Mouse (Mus musculus) myocyte (in vitro differentiated cells): ENCODE data around the gene Sema6d. TPM values are rescaled to one million over a fixed set of nuclear protein-coding genes. Genes with fewer than 3 reads are reported as not detected.
A peak's percentile ranks its signal among the peaks of the same experiment; 100 is the strongest.

Experiments used
- H3K27me3 ChIP-seq: one replicate; pipeline ENCODE4 v1.6.1; 2011; ENCODE audit not compliant: control insufficient read depth, insufficient read depth, insufficient read length
- H3K36me3 ChIP-seq: one replicate; pipeline ENCODE4 v1.6.1; 2011; ENCODE audit not compliant: control insufficient read depth, insufficient read depth
- H3K4me2 ChIP-seq: one replicate; pipeline ENCODE4 v1.6.1; 2011; ENCODE audit warnings: low read depth, control low read depth
- H3K4me3 ChIP-seq: one replicate; pipeline ENCODE4 v1.5.1; 2011; ENCODE audit warnings: mild to moderate bottlenecking, control low read depth, moderate library complexity
- H3K79me2 ChIP-seq: one replicate; pipeline ENCODE4 v1.6.1; 2011; ENCODE audit not compliant: control insufficient read depth, insufficient read depth
- H3ac ChIP-seq: one replicate; pipeline ENCODE4 v1.6.1; 2011; ENCODE audit not compliant: control insufficient read depth, insufficient read length
- CEBPB ChIP-seq: IDR thresholded peaks from 2 replicates; pipeline ENCODE4 v1.6.1; 2011; ENCODE audit warnings: mild to moderate bottlenecking, moderate library complexity; ENCODE audit not compliant: poor library complexity, insufficient read depth, severe bottlenecking
- E2F4 ChIP-seq: IDR thresholded peaks from one replicate; pipeline ENCODE4 v1.6.1; 2011; ENCODE audit warnings: mild to moderate bottlenecking, control low read depth, moderate library complexity; ENCODE audit not compliant: insufficient read depth
- MAX ChIP-seq: IDR thresholded peaks from one replicate; pipeline ENCODE4 v1.6.1; 2011; ENCODE audit warnings: low read depth, mild to moderate bottlenecking, control low read depth
- MYOD1 ChIP-seq, 3 experiments: IDR thresholded peaks; one replicate each; pipeline ENCODE4 v1.6.1; 2011; ENCODE audit warnings: control low read depth in 2 of 3, low read depth in 2 of 3, mild to moderate bottlenecking in 2 of 3, moderate library complexity in 1 of 3; ENCODE audit not compliant: insufficient read length in 2 of 3, control insufficient read depth in 1 of 3
- MYOG ChIP-seq, 3 experiments: IDR thresholded peaks; one replicate each; pipeline ENCODE4 v1.6.1; 2011; ENCODE audit warnings: control low read depth in 2 of 3, low read depth in 2 of 3, mild to moderate bottlenecking in 2 of 3; ENCODE audit not compliant: insufficient read length in 2 of 3, control insufficient read depth in 1 of 3, insufficient read depth in 1 of 3
- POLR2A ChIP-seq: IDR thresholded peaks from one replicate; pipeline ENCODE4 v1.6.1; 2011; ENCODE audit warnings: low read depth, mild to moderate bottlenecking, control low read depth, moderate library complexity; ENCODE audit not compliant: insufficient read length
- POLR2AphosphoS2 ChIP-seq: IDR thresholded peaks from one replicate; pipeline ENCODE4 v1.6.1; 2011; ENCODE audit warnings: low read depth, control low read depth; ENCODE audit not compliant: insufficient read length
- REST ChIP-seq: IDR thresholded peaks from one replicate; pipeline ENCODE4 v1.6.1; 2011; ENCODE audit warnings: mild to moderate bottlenecking, control low read depth, moderate library complexity; ENCODE audit not compliant: insufficient read depth, insufficient read length
- SRF ChIP-seq: IDR thresholded peaks from one replicate; pipeline ENCODE4 v1.6.1; 2011; ENCODE audit warnings: low read depth; ENCODE audit not compliant: control insufficient read depth, insufficient read length
- TCF12 ChIP-seq: IDR thresholded peaks from one replicate; pipeline ENCODE4 v1.6.1; 2011; ENCODE audit warnings: mild to moderate bottlenecking, control low read depth; ENCODE audit not compliant: poor library complexity, insufficient read depth, severe bottlenecking
- TCF3 ChIP-seq: IDR thresholded peaks from one replicate; pipeline ENCODE4 v1.6.1; 2011; ENCODE audit warnings: low read depth, control low read depth; ENCODE audit not compliant: insufficient read length
- USF1 ChIP-seq: IDR thresholded peaks from one replicate; pipeline ENCODE4 v1.6.1; 2011; ENCODE audit warnings: low read depth, mild to moderate bottlenecking, control low read depth, moderate library complexity
- polyA plus RNA-seq: library from polyadenylated mRNA; unstranded; fragments of >200 nt; fragmentation: generic; extraction: Trizol; gene quantifications from one replicate; pipeline ENCODE4 v1.2.1, GENCODE M21; 2012; ENCODE audit warnings: missing spikeins

Sema6d gene
- polyA plus RNA-seq, 1 experiment = 0.97 TPM

DNA sequence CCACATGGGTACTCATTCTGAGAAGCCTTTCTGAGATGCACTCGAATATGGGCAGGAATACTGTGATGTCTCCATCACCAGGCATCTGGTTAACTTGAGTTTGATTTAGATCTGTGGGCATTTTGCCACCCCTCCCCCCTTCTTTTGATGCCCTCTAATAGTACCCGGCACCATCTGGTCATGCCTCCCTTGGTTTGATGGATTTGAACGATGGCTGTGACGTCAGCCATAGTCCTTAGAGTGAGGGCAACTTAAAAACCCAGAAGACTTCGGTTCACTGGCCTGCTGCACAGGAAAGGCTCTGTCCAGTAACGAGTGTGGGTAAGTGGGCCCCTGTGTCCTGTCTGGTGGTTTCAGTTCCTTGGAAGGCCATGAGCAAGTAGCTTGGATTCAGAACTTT, 522.5 kb downstream of the Sema6d start:
- TF ChIP-seq MAX (no peak), POLR2AphosphoS2 (no peak), TCF12 (no peak), POLR2A (no peak), MYOD1 (IDR thresholded peaks at IDR 0.05; ENCODE audit: control insufficient read depth in 1 of 3, insufficient read length in 2 of 3, low read depth in 2 of 3) (no peak), MYOG (IDR thresholded peaks at IDR 0.05; ENCODE audit: control insufficient read depth in 1 of 3, insufficient read depth in 1 of 3, insufficient read length in 2 of 3, low read depth in 2 of 3) (no peak), TCF3 (no peak), SRF (no peak), USF1 (no peak), REST (no peak), E2F4 (no peak), CEBPB (no peak)
- Histone ChIP-seq H3K36me3 (no peaks in the 10 kb centered on the region), H3K4me2 (peak overlapping the region; percentile 92), H3K79me2 (no peaks in the 10 kb centered on the region), H3ac (no peak overlapping the region), H3K27me3 (no peaks in the 10 kb centered on the region), H3K4me3 (no peak overlapping the region)

DNA sequence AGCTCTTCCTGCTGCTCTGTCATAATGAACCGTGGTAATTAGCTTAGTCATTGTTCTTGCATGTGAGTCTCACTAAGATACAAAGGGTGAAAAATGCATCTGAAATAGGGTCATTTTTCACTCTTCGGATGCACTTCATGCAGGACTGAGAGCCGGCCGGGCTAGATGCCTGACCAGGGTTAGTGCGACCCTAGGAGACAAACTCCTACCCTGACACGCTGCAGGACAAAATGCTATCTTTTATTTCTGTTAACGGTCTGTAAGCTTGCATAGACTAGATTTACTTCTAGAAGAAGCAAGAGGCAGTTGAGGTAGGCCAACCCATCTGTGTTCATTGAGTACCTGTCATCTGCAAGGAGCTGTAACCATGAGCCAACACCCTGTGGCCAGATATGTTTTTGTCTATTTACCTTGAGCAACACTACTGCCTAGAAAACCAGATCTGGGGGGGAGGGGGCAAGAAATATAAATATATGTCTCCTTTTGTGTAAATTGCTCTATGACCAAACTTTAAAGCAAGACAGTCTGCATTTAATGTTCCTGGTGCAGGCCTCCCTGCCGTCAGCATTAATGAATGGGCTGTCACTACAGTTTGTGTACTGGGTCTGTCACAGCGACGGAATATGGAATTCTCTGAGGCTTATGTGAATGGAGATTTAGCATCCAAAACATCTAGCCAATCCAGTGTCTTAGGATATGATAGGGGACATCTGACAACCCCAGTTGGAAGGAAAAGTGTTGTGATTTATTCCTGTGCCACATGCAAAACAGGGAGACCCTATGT, 523.1 kb downstream of the Sema6d start:
- Histone ChIP-seq H3K79me2 (no peaks in the 10 kb centered on the region), H3K4me3 (no peak overlapping the region), H3K4me2 (peak overlapping the region; percentile 92), H3K27me3 (no peaks in the 10 kb centered on the region), H3ac (no peak overlapping the region), H3K36me3 (no peaks in the 10 kb centered on the region)
- TF ChIP-seq CEBPB = no peak
- no peak for TF ChIP-seq REST
- no peak for TF ChIP-seq POLR2A
- TF ChIP-seq SRF = no peak
- TF ChIP-seq E2F4 = no peak
- no peak for TF ChIP-seq MYOG (IDR thresholded peaks at IDR 0.05; ENCODE audit: control insufficient read depth in 1 of 3, insufficient read depth in 1 of 3, insufficient read length in 2 of 3, low read depth in 2 of 3)

DNA sequence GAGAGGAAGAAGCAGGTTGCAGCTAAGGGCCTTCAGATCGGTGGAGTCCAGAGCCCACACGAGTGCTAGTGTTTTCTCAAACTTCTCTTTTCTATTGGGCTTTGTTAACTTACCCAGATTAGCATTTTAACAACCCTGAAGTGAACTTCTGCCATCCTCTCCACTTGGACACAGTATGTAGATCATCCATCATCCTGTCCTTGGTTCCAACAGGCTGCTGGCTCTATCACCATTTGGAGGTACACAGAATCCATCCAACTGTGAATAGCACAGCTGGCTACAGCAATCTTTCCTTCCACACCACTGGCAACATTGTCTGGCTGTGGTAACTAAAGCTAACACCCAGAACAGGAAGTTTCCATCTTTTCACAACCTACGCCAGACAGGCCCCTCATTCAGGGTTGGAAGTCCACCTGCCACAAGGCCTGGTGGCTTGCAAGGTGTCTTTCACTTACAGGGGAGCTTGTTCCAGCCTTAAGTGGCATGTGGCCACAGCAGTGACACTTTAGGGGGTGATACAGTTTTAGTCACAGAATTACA, 524.0 kb downstream of the Sema6d start:
- Histone ChIP-seq H3K27me3 (no peaks in the 10 kb centered on the region), H3ac (no peak overlapping the region), H3K4me2 (no peak overlapping the region), H3K4me3 (no peak overlapping the region), H3K79me2 (no peaks in the 10 kb centered on the region), H3K36me3 (no peaks in the 10 kb centered on the region)
- TF ChIP-seq USF1 (no peak), SRF (no peak), MYOG (IDR thresholded peaks at IDR 0.05; ENCODE audit: control insufficient read depth in 1 of 3, insufficient read depth in 1 of 3, insufficient read length in 2 of 3, low read depth in 2 of 3) (no peak), TCF12 (no peak), REST (no peak), POLR2A (no peak), MAX (no peak), TCF3 (no peak), CEBPB (no peak), E2F4 (no peak), POLR2AphosphoS2 (no peak), MYOD1 (IDR thresholded peaks at IDR 0.05; ENCODE audit: control insufficient read depth in 1 of 3, insufficient read length in 2 of 3, low read depth in 2 of 3) (no peak)

DNA sequence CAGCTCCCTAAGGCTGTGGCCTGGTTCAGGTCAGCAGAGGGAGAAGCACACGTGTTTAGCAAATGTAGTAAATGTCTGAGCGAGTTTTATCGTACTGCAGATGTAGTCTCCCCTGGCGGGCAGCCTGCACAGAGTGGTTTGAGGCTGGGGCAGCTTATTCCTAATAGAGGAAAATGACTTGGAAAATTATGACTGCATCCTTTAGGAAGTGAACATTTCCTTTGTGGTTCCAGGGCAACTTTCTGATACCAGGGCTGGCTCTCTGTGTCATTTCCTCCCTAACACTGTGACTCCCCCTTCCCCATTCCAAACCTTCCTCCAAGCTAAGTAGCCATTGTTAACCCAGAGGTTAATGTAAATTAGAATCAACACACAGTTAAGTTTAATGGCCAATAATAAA, 527.0 kb downstream of the Sema6d start:
- no peaks in the 10 kb centered on the region for H3K79me2 ChIP-seq
- H3ac ChIP-seq = no peak overlapping the region
- no peak overlapping the region for H3K4me2 ChIP-seq
- TF ChIP-seq MYOD1 (IDR thresholded peaks at IDR 0.05; ENCODE audit: control insufficient read depth in 1 of 3, insufficient read length in 2 of 3, low read depth in 2 of 3) = no peak
- no peak for TF ChIP-seq POLR2A
- no peak for TF ChIP-seq MYOG (IDR thresholded peaks at IDR 0.05; ENCODE audit: control insufficient read depth in 1 of 3, insufficient read depth in 1 of 3, insufficient read length in 2 of 3, low read depth in 2 of 3)
- no peak for TF ChIP-seq SRF
- H3K4me3 ChIP-seq = no peak overlapping the region
- no peaks in the 10 kb centered on the region for H3K36me3 ChIP-seq
- H3K27me3 ChIP-seq = no peaks in the 10 kb centered on the region

DNA sequence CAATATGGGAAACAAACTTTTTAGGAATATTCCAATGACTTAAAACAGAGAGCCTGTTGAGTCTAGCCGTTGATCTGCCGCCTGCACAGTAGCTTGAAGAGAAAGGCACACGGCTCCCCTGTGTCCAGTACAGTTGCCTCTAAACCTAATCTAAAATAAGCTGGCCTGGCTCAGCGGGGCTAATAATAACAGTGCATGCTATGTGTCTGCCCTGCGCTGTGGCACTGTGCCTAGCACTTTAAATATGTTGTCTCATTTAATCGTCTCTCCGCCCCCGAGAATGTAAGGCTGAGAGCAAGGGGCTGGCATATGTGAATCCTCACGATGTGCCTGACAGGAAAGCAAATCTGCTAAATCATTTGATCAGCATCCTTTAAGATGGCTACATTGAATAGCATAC, 527.7 kb downstream of the Sema6d start:
- TF ChIP-seq MYOD1 (IDR thresholded peaks at IDR 0.05; ENCODE audit: control insufficient read depth in 1 of 3, insufficient read length in 2 of 3, low read depth in 2 of 3) (no peak), SRF (no peak), MYOG (IDR thresholded peaks at IDR 0.05; ENCODE audit: control insufficient read depth in 1 of 3, insufficient read depth in 1 of 3, insufficient read length in 2 of 3, low read depth in 2 of 3) (no peak), TCF12 (no peak), MAX (no peak), E2F4 (no peak), TCF3 (no peak), REST (no peak), POLR2AphosphoS2 (no peak), USF1 (no peak), POLR2A (no peak), CEBPB (no peak)
- no peaks in the 10 kb centered on the region for H3K79me2 ChIP-seq
- no peaks in the 10 kb centered on the region for H3K27me3 ChIP-seq
- no peak overlapping the region for H3K4me2 ChIP-seq
- H3K4me3 ChIP-seq = no peak overlapping the region
- H3K36me3 ChIP-seq = no peaks in the 10 kb centered on the region
- H3ac ChIP-seq = no peak overlapping the region
